Mouse (Mus musculus): ENCODE measurements around the gene Ergic1.

The Ergic1 gene

GRCm38 (mm10) chr17:26705463-26706359 lies 144.4 kb downstream of the Ergic1 start:
- DNase-seq = no peak

Data from retina, postnatal 1 day (tissue).